Mouse (Mus musculus) monocyte, adult 5-6 weeks (primary cell): ENCODE measurements around the gene Zfp534. TPM values are rescaled to one million over a fixed set of nuclear protein-coding genes. Genes with fewer than 3 reads are reported as not detected.
"Not testable (repeated sequence)": the region's sequence is repeated elsewhere in the genome, so short reads cannot be mapped to it uniquely, and the experiment has no call there.

ENCODE experiments used
- ATAC-seq: fragments of 153-309, 156-312 bp; replicated peaks from 2 replicates; pipeline ENCODE4 v1.8.0; 2017; ENCODE audit warnings: mild to moderate bottlenecking; ENCODE audit not compliant: low TSS enrichment, insufficient number of reproducible peaks, severe bottlenecking, poor library complexity, low FRiP score
- total RNA-seq: library from RNA; stranded (forward); fragments of 200-1000, 200-491, 200-594 nt; gene quantifications from 3 replicates; pipeline ENCODE4 v1.2.3, GENCODE M21; 2017

Gene Zfp534
- 0.43 TPM in 1 of 3 replicates, not detected in the others for total RNA-seq

DNA sequence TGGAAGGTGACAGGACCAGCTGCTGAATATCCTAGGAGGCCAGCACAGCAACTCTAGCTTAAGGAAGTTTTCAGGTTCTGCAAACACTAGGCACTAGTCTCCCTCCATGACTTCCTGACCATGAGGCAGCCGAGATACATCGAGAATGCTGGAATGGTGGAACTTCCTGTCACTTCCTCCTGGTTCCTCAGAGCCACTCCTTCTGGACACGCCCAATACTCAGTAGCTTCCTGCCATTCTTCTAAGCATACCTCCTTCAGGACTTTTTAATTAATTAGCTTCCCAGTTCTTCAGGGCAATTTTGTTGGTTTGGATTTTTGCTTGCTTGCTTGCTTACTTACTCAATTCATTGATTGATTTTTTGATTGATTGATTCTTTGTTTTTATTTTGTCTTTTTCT is at the start of gene Zfp534:
Gene Zfp534 (minus strand): TSS at position 101 of the 400 bp plus-strand sequence.
- ATAC-seq = not testable (repeated sequence)

- 0 out of 2 replicates have a peak, but pooled peaks have one; percentile 40 for ATAC-seq
Measured at GRCm38 (mm10) chr4:147746255-147746654, 43.9 kb upstream of the Zfp534 start.

GRCm38 (mm10) chr4:147738636-147739369 is 36.5 kb upstream of the Zfp534 start:
- ATAC-seq = not testable (repeated sequence)

DNA sequence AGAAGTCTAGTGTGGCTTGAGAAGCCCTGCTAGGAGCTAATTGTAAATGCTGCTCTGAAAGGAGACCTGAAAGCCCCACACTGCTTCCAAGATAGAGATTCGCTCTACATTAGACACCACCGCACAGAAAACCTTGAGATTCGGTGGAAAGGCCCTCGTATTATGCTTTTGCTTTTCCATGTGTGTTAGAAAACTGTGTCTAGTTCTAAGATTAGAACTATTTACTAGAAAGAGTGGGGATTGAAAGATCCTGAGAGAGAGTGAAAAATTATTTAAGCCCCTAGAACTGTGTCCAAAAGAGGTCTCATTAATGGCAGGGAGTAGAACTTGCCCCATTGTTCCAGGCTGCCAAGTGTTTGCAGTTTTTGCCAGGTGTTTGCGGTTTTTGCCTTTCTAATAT is 47.1 kb downstream of the Zfp534 start:
- not testable (repeated sequence) for ATAC-seq

- not testable (repeated sequence) for ATAC-seq
Measured at GRCm38 (mm10) chr4:147647407-147647806, 54.9 kb downstream of the Zfp534 start.

DNA sequence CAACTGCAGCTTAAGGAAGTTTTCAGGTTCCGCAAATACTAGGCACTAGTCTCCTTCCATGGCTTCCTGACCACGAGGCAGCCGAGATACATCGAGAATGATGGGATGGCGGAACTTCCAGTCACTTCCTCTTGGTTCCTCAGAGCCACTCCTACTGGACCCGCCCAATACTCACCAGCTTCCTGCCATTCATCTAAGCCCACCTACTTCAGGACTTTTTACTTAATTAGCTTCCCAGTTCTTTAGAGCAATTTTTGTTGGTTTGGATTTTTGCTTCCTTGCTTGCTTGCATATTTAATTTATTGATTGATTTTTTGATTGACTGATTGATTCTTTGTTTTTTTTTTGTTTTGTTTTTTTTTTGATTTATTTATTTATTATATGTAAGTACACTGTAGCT is 59.9 kb downstream of the Zfp534 start, which contains the start of gene Zfp979:
Gene Zfp979 (minus strand): TSS at position 101 of the 400 bp plus-strand sequence.
- not testable (repeated sequence) for ATAC-seq

DNA sequence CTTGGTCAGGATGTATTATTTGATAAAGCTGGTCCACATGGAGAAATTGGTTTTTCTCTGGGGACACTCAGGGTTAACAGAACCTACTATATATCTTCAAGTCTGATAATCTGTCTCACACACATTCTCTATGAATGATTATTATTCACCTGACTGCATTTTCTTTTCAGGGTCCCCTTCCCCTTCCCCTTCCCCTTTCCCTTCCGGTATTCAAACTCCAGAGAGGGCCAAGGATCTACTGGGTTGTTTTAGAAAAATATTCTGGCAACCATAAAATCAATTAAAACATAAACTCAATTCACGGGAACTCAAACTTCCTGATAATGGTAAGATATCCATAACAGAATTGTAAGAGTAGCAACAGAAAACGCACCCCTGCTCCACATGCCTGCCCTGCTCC is 60.4 kb downstream of the Zfp534 start:
- ATAC-seq = not testable (repeated sequence)

DNA sequence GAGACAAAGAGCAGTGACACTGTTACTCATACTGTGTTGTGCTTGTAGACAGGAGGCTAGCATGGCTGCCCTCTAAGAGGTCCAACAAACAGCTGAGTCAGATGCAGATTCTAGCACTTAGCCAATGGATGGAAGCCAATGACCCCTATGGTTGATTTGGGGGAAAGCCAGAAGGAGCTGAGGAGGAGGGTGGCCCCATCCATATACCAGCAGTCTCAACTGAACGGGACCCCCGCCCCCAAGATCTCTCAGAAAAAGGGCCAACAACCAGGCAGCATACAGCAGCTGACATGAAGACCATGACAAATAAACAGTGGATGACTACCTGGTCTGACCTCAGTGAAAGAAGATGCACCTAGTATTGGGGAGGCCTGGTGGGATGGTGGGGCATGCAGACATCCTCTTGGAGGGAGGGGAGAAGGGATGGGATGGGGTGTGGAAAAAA is 68.5 kb downstream of the Zfp534 start:
- ATAC-seq = peak; percentile 75

Other genes starting within 250 kb of the Zfp534 start
- 0.58 TPM in 1 of 3 replicates, not detected in the others for gene Zfp982, start 210.1 kb downstream of the Zfp534 start, total RNA-seq
- gene Gm16503, start 162.3 kb downstream of the Zfp534 start, total RNA-seq = not detected in 3 replicates
- gene Zfp985, start 149.3 kb downstream of the Zfp534 start, total RNA-seq = not detected in 3 replicates
- gene Zfp979, start 60.0 kb downstream of the Zfp534 start, total RNA-seq = 1.1 TPM in 1 of 3 replicates, not detected in the others
- 29.2 to 47.8 TPM (median 38.2 TPM) in 3 replicates for gene Zfp984, start 107.2 kb upstream of the Zfp534 start, total RNA-seq
- gene Zfp933, start 145.8 kb upstream of the Zfp534 start, total RNA-seq = 5.8 to 14.7 TPM (median 11.8 TPM) in 3 replicates
- gene Miip, start 166.3 kb upstream of the Zfp534 start, total RNA-seq = 26.5 to 65.0 TPM (median 45.3 TPM) in 3 replicates
- gene Fv1, start 166.4 kb upstream of the Zfp534 start, total RNA-seq = 7.9 to 21.2 TPM (median 15.1 TPM) in 3 replicates
- 12.1 to 32.5 TPM (median 24.6 TPM) in 3 replicates for gene Mfn2, start 202.2 kb upstream of the Zfp534 start, total RNA-seq
- 11.0 to 12.8 TPM (median 12.7 TPM) in 3 replicates for gene Plod1, start 234.2 kb upstream of the Zfp534 start, total RNA-seq
- gene 2510039O18Rik, start 238.3 kb upstream of the Zfp534 start, total RNA-seq = 41.3 to 61.2 TPM (median 48.2 TPM) in 3 replicates